Comparison of ENCODE assay signal across 12 mouse cellular contexts in the genomic region with DNA sequence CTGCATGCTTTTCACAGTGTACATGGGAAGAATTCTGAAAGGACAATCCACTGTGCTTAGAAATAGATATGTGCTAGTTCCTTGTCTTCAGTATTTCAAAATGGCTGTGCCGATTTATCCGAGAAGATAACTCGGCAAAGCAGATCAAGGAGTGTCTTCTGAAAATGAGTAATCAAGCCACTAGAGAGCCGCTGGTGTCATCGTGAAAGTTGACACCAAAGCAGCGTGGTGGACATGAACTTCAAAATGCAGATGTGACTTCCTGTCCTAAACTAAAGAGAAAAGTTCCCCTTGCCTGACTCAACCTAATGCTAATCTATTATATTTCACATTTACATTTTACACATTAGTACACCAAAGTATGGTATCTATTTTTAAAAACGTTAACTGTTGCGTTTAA.
"Had no signal": no experiment of that assay in that cellular context is flagged by ENCODE, and none has a peak within 500 bp of the region (broad histone marks: within the 10 kb centered on the region; RNA-seq: fewer than 3 reads in every experiment).

No protein-coding gene starts in this region.

- DNase-seq: kidney, postnatal 14 days; kidney, postnatal 4 days; left cerebral cortex, postnatal 4 days; liver, postnatal 0 days; lung, embryonic 14.5 days; lung, postnatal 10 days; lung, postnatal 36 days; thymus, adult 2 months; thymus, postnatal 14 days; thymus, postnatal 4 days had no signal

- ATAC-seq: liver, postnatal 0 days; midbrain, embryonic 13.5 days; midbrain, embryonic 16.5 days had no signal
